In the genomic region with DNA sequence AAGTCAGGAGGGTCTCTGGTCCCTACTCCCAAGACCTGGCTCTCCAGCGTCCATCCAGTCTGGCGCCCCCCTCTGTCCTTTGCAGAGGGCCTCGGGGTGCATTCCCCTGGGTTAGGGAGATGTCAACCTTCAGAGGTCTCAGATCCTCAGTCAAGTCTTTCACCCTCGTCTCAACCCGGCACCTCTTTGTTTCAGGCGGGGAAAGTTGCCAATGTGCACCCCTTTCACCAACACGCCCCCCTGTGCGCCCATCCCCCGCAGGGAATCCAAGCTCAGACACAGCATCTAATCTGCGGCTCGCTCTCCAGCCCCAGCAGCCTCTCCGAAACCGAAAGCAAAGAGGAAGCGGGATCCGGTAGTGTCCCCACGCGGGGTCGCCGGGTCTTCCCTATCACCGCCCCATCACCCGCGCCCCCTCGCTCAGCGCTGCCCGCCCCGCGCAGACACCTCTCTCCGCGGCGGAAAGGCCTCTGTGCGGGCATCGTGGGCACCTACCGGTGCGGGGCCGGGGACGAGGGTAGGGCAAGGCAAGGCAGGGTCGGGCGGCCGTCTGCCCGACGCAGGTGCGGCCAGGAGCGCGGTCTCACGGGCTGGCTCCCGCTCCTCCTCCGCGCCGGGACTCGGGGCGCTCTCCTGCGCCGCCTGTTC, we compare ENCODE assay signal across 8 mouse cellular contexts. TPM values are rescaled to one million over a fixed set of nuclear protein-coding genes. Genes with fewer than 3 reads are reported as not detected.
A peak's percentile ranks its signal among the peaks of the same experiment; 100 is the strongest.
DNase-seq lines count a peak whose midpoint lies in the region; ATAC-seq lines count a peak whose summit lies in the region.

No protein-coding gene starts in this region.

- H3K4me2 ChIP-seq in hindbrain, embryonic 15.5 days: peak overlapping the region; percentile 93

- DNase-seq in R1 (ENCODE audit: low read depth, low spot score): peak; percentile 66
- DNase-seq in cerebellum, postnatal 10 days: peak; percentile 80 to 81
- peak; percentile 28 for DNase-seq in gastrocnemius, adult 18-20 months (ENCODE audit: low spot score)
- peak; percentile 43 to 51 for DNase-seq in left cerebral cortex, postnatal 14 days (ENCODE audit: low spot score in 2 of 2)
- peak; percentile 52 for DNase-seq in right cerebral cortex, postnatal 25 days
- DNase-seq in adipocyte (ENCODE audit: low spot score): no peak

- H3K4me3 ChIP-seq in hindbrain, embryonic 15.5 days: peak overlapping the region; percentile 100
- peak overlapping the region; percentile 98 for H3K4me3 ChIP-seq in megakaryocyte, embryonic 14.5 days (replicated peaks)

- H3K4me1 ChIP-seq in hindbrain, embryonic 15.5 days (replicated peaks): peaks cover 19% of the 10 kb centered on the region
- H3K4me1 ChIP-seq in megakaryocyte, embryonic 14.5 days: peaks cover 79% of the 10 kb centered on the region

- under 1% methylated on average over 45 of the region's 53 CpGs for WGBS in hindbrain, embryonic 15.5 days

- H3K9ac ChIP-seq in hindbrain, embryonic 15.5 days: peak overlapping the region; percentile 96

- intact Hi-C loops in left cerebral cortex, postnatal 14 days (cut with DNase I): loop anchor here (2.0 kb wide), 1 partner anchor 88 kb away; no protein-coding TSS in a partner anchor

- H3K27ac ChIP-seq in hindbrain, embryonic 15.5 days (replicated peaks): peak overlapping the region; percentile 90

- ATAC-seq in hindbrain, embryonic 15.5 days (ENCODE audit: low FRiP score, low read depth): peak; percentile 76

- no peaks in the 10 kb centered on the region for H3K9me3 ChIP-seq in hindbrain, embryonic 15.5 days
- H3K9me3 ChIP-seq in megakaryocyte, embryonic 14.5 days: no peaks in the 10 kb centered on the region

- no peaks in the 10 kb centered on the region for H3K36me3 ChIP-seq in hindbrain, embryonic 15.5 days
- H3K36me3 ChIP-seq in megakaryocyte, embryonic 14.5 days (replicated peaks; ENCODE audit: low read length): no peaks in the 10 kb centered on the region

- H3K27me3 ChIP-seq in hindbrain, embryonic 15.5 days: no peaks in the 10 kb centered on the region
- H3K27me3 ChIP-seq in megakaryocyte, embryonic 14.5 days (replicated peaks): no peaks in the 10 kb centered on the region

RNA-seq across cellular contexts. Expression of gene Tmem229b, which starts 0.8 kb away (rescaled TPM):
- 1 to 10 TPM; 2.5 to 5.5 TPM for total RNA-seq in gastrocnemius, adult 18-20 months (2021)
- 68.0 and 70.9 TPM in 2 replicates for polyA plus RNA-seq in hindbrain, embryonic 15.5 days (2015; fragmentation: Nextera tagmentation; extraction: Ambion mirVana)
- total RNA-seq in left cerebral cortex, postnatal 14 days (2021): 10 to 100 TPM; 79.2 to 82.3 TPM
- 10.9 and 11.1 TPM in 2 replicates for polyA plus RNA-seq in megakaryocyte, embryonic 14.5 days (2012; ENCODE audit: insufficient read depth, low replicate concordance)

RNA-seq across cellular contexts. Expression of gene Plekhh1, which starts 22.4 kb away (rescaled TPM):
- 1 to 10 TPM in 1 of 2 experiments, under 1 TPM in 1; 0.71 to 1.0 TPM for total RNA-seq in gastrocnemius, adult 18-20 months (2021)
- polyA plus RNA-seq in hindbrain, embryonic 15.5 days (2015; fragmentation: Nextera tagmentation; extraction: Ambion mirVana): 2.3 TPM in 2 replicates
- 1 to 10 TPM; 4.7 to 7.0 TPM for total RNA-seq in left cerebral cortex, postnatal 14 days (2021)
- 0.02 TPM in 1 of 2 replicates, not detected in the other for polyA plus RNA-seq in megakaryocyte, embryonic 14.5 days (2012; ENCODE audit: insufficient read depth, low replicate concordance)

Comparison
In these comparisons a context has a peak if more than half of its experiments do, and no peak if none do; other contexts are left out.
1. RNA of gene Tmem229b, which starts 0.8 kb away (total RNA-seq): 79.2 to 82.3 TPM in left cerebral cortex, postnatal 14 days; 2.5 to 5.5 TPM in gastrocnemius, adult 18-20 months; every median in the first group is over 10 times any median in the second.